Mouse (Mus musculus): ENCODE measurements around the gene Rarb.

Gene Rarb

DNA sequence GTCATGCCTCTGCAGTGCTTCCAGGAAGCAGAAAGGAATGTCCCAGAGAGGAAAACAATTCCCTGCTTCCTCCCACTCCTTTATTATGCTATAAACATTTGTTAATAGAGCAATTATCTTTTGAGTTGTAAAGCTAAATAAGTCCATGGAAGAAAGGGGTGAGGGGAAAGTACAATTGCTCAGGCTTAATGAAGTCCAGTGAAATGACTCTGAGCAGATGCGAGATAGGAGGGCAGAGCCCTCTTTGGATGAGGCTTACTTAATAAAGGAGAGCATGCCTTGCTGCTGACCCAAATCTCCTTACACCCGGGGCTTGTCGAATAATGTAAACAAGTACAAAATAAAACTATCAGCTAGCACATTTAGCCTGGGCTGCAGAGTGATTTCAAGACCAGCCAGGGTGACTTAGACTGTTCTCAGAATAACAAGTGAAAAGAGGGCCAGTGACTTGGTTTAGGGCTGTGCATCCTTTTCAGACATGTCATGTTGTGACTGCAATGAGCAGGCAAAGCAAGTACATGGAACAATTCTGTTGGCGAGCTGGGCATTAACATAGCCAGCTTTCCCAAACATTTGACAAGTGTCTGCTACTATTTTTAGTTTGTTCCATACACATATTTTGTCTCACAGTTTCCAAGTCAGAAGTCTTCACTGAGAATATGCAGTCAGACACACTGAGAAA is 83.5 kb downstream of the Rarb start:
- DNase-seq (ENCODE audit: low read depth, low spot score) = no peak

DNA sequence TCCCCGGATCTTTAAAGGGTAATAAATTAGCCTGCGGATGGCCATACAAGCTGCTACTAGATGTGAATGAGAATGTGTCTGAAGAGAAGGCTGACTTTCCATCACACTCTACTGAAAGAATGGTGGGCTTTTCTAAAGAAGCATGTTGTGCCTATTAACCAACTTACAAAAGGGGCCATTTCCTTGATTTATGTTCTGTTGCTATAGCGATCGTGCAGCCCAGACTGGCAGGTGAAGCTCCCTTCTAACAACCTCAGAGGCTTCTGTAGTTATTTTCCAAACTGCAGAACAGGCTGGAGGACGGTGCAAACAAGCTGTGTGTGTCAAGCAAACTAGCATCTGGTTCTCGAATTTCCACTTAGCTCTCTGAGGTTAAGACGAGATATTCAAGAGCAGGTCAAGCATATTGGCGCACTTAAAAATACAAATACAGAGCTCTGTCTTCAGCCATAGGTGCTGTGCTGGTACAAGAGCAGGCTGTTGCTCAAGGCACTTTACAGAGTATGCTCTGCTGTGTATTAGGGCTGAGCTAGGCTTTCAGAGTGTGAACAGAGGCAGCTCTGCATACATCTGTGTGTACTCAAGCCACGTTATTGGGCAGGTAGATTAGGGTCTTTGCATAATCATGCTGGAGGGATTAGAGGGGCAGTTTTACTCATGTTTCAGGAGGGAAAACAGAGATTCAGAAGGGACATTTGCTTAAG is 85.2 kb downstream of the Rarb start:
- peak; percentile 86 for DNase-seq (ENCODE audit: low read depth, low spot score)

DNA sequence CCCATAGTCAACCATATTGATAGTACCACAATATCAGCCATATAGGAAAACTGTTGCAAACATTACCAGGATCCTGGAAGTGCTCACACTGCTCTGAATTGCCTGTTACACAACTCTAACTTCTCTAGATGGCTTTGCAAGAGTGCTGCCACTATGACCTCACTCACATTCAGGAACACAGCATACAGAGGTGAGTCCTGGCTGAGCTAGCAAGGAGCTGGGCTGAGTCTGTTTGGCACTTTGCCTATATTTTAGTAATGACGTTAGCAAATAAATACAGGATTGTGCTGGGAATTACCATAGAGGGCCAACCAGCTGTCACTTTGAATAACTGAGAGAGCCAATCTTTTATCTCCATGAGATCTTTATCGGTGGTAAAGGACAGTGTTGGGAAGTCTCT is 86.9 kb downstream of the Rarb start:
- DNase-seq (ENCODE audit: low read depth, low spot score) = no peak

DNA sequence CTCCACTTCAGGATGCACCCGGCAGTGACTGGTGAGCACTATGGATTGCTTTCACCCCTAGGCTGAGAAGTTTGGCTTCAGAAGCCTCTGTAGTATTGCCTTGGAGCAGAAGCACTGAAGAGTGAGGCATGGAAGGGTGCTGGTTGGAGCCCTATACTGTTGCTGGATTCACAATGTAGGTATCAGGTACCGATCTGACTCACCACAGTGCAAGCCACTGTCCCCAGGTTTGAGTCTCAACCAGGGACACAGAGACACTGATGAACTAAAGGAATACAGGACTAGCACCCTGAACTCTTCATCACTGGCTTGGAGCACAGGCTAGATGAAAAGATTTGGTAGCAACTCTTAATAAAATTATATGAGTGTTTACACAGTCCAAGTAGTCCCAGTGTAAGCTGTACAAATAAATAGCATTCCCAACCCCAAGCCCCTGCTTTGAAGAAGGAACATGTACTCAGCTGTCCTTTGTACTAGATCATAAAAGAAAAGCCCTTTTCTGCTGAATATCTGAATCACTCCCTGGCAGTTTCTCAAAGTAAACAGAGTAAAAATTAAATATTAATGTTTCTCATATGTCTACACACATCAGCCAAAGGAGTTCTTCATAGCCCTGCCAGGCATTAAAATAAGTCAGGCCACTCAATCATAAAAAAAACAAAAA is 90.6 kb downstream of the Rarb start:
- DNase-seq (ENCODE audit: low read depth, low spot score) = no peak

DNA sequence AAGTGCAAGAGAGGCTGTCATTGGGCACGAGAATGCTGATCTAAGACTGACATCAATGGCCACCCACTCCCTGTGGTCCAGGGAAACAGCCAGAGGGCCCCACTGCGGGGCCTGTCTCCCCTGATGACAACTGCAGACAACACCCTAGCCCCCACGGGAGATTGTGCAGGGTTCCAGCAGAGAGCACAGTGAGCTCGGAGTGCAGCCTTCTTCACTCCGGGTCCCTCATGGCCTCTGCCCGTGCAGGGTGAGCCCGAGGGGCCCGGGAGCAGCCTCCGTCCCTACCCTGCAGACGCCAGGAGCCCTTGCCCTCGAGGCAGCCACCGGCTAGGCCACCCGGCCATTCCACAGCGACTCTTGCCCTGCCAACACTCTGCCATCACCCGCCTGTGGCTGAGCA is 95.0 kb downstream of the Rarb start:
- DNase-seq (ENCODE audit: low read depth, low spot score) = no peak

DNA sequence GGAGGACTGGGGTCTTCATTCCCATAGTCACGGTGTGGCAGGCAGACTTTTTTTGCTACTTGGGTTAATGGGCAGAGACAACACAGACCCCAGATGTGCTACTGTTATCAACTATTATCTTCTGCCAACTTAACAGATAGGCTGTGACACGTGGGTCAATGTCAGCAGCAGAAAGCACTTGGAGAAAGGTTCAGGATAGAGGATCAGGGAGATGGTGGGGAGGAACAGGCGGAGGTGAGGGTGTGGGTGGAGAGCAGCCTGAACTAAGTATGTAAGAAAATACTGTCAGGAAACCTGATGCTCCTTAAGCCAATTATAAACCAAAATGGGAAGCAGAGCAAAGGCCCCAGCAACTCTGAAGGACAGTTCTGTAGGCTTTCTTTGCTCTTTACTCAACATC is 101.1 kb downstream of the Rarb start:
- no peak for DNase-seq (ENCODE audit: low read depth, low spot score)

DNA sequence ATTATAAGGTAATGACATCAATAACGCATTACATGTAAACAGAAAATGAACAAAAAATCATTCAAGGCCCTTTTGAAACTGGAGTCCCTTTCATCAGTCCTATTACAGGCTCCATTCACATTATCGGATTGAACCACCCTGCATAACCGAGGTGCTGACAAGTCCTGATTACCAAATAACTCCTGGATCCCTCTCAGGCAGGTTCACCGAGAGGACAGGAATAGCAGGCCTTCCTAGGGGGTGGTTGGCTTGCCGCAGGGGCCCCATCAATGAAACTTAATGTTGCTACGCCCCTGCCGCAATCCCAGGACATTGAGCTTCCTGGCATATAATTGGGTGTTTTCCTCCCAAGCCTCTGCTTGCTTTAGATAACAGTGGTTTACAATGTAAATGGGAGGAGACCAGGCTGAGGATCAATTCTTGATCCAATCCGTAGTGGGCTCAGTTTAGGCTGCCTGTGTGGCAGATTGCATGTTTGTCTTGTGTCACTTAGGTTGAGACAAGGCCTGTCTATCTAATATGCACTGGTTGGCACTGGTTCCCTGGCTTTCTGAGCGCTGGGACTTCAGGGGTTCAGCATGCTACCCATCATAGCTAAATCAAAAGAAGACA is 104.5 kb downstream of the Rarb start:
- DNase-seq (ENCODE audit: low read depth, low spot score) = no peak

DNA sequence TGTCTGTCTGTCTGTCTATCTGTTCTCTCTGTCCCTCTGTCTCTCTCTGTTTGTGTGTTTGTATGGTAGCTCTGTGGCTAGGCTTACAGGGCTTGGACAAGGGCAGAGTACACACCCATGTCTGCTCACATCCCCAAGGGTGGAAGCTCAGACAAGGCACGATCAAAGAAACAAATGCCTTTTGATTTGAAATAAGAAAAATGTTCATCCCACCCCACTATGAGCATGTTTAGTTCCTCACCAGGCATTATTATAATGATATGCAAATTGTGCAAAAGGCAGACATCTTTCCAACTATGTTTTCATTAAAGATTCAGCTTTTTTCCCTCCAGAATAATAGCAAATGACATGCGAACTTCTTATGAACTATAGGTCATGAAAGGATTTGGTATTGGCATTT is 105.2 kb downstream of the Rarb start:
- no peak for DNase-seq (ENCODE audit: low read depth, low spot score)

DNA sequence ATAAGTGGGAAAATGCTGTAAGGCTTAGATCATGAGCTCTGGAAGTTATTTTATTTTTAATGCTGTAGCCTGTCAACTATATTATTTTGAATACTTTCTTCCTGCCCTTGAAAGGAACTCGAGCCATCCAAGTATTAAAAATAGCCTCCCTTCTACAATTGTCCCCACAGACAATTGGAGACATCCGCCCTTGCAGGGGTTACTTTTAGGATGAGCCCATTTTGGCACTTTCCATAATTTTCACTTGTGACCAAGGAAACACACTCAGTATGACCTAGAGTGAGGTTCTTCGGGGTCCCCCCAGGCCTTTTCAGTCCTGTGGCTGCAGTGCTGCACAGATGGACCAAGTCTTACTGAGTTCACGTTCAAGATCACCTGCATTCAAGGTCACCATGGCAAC is 119.7 kb downstream of the Rarb start:
- DNase-seq (ENCODE audit: low read depth, low spot score) = no peak

DNA sequence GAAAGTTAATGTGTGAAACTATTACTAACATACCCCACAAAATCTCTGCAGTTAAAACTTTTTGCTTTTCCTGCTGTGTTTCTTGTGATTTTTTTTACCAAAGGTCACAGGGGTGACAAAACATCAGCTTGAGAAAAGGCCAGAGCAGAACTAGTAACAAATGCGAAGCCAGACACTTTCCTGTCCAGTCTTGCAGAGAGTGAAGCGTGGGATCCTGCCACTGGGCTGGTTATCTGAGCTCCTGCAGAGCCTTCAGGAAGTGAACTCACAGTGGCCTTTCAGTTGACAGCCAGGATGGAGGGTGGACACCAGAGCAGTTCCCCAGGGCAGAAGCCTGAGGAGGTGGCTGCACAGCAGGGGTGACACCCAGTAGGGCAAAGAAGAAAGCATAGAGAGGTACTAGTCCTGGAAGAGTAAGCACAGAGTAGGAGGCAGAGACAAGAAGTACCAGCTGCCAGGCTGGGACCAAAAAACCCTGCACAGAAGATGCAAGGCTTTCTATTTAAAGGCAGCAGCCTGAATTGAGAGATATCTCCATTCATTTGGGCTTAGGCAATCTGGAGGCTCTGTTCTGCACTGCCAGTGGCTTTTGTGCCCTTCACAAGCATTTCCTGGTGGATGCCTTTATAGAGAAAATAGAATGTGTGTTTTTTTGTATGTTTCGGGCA is 123.4 kb downstream of the Rarb start:
- peak; percentile 24 for DNase-seq (ENCODE audit: low read depth, low spot score)

DNA sequence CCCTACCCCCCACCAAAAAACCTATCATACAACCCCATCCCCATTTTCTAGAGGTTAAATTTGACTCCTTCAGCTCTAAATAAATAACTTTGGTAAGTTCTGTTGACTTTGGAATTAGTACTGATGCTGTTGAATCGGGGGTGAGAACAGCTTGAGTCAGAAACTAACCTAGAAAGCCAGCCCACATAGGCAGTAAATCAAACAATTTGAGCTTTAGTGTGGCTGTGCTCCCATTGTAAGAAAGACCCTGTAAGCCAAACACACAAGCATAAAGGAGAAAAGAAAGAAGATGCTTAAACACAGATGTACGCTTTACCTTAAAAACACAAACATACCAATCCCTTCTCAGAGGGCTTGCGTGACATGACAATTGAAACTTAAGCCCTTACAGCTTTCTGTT is 140.6 kb downstream of the Rarb start:
- DNase-seq (ENCODE audit: low read depth, low spot score) = no peak

DNA sequence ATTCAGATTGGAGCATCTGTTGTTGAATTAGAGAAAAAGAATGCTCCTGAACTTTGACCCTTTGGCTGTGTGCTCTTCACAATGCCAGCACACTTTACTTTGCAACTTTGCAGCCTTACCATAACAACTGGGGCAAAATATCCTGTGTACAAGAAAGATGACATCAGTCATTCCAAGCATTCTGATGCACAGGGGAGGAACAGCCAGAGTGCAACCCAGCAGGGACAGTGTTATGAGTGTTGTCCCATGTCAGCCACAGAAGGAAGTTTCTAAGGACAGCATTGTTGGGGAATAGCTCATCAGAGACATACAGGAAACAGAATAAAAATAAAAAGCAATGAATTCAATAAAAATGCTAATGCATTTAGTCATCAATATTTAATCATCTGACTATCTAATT is 141.9 kb downstream of the Rarb start:
- no peak for DNase-seq (ENCODE audit: low read depth, low spot score)

DNA sequence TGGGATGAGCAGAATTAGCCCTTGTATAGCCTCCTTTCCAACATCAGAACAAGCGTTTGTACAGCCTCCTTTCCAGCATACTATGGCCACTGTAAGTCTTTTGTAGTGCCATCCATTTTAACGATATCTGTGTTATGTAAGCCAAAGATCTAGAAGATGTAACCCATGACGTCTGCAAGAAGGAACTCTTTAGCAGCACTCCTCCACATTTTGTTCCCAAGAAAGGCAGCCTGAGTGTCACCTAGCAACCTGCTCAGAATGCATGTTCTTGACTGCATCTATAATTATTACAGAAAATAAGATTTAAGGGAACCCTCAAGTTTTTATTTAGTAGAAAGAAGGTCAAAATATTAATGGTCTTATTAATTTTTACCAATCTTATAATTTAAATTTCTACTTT is 148.4 kb downstream of the Rarb start:
- no peak for DNase-seq (ENCODE audit: low read depth, low spot score)

DNA sequence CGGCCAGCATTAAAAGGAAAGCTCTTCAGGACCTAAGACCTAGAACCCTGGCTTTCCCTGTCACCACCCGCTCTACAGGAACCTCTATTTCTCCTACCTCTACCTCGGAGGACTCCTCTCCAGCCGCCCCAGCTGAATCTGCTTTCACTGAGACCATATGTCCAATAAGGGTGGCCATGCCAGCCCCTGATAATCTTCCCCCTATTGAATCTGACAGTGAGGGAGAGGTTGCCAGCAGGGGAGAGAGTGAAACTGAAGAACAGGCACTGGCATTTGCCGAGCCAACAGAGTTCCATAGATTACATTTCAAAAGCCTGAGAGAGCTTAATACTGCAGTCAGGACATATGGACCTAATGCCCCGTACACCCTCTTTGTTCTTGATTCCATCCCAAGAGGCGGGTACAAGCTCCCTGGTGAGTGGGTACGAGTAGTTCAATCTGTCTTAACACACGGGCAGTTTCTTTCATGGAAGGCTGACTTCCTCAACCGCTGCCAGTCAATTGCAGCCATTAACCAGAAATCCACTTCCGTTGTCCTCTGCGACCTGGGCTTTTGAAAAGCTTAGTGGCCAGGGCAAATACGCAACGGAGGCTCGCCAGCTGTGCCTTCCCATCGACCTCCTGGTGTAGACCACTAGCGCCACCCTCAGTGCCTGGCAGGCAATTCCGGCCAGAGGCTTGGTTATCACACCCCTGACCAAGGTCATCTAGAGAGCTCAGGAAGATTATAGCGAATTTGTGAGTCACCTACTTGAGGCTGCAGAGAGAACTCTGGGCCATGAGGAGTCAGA is 179.6 kb downstream of the Rarb start:
- DNase-seq (ENCODE audit: low read depth, low spot score) = no peak

DNA sequence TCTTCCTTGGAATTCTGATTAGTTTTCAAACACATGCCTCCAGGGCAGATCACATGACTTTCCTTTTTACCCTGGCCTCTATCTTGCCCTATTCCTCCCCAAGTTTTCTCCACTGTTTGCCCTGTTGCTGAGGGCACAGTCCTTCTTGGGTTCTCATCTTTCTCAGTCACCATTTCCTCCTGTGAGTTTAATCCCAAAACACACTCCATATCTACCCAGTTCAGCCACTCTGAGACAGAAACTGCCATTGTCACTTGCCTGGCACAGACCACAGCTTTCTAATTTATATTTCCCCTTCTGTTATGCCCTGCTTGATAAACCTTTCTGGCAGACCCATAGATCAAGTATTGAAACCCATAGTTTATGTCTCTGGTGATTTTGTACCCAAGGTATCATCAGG is 205.0 kb downstream of the Rarb start:
- DNase-seq (ENCODE audit: low read depth, low spot score) = no peak

DNA sequence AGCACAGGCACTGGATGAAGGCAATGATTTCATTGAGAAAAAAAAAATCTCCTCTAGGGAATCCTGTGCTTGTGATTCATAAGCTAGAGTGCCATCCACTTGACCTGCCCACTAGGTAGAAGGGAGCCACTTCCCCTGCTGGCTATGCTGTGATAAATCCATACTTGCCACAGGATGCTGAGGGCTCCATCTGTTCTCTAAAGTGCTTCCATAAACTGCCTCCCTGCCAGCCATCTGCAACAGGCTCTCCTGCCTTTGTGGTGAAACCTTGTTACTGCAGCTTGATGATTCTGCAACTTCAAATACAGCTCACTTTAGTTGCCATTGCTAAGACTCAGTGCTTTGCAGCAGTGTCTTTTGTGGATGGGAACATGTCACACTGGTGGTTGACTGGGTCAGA is 213.5 kb downstream of the Rarb start:
- peak; percentile 65 for DNase-seq (ENCODE audit: low read depth, low spot score)

DNA sequence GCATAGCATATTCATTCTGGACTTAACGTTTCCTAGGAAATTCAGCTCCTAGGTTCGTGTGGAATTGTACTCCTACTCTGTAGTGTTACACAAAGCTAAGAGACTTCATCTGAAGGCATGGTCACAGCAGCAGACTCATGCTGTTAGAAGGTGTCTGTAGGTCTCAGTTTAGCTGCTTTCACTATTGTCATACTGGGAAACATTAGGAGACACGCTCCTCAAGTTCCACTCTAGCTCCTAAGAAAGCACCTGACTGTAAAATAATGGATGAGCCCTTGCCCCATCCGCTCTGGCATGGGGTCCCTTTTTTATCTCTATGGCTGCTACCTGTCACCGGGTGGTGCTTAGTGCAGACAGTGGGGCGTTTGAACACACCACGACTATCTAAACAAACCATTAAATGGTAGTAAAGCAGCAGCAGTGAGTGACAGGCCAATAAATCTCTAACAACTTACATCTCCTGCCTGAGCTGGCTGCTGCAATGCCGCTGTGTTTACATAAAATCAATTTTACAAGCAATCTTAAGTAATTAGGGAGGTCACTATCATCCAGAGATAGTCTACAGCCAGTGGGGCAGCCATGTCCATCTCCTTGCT is 214.4 kb downstream of the Rarb start:
- DNase-seq (ENCODE audit: low read depth, low spot score) = peak; percentile 34

DNA sequence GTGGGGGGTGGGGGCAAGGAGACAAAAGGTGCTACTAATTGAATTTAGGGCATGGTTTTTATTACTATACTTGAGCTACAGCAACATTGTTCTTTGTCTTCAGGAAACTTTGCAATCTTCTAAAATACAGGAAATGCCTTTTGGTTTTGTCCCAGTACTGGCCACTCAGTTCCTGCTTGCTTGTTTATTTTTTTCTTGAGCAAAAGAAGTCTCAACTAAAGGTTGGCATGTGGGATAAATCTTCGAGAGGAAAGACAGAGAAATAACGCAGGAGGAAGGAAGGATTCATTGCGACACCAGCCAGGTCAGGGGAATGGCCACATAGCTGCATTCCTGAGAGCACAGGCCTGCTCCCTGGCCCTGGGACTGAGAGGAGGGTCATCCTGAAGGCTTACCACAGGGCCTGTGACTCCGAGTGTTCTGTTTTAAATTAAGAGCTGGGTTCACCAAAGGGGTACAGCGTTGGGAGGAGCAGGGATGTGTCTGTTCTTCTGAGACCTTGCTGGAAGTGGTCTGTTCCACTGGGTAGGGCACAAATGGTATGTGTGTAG is 215.8 kb downstream of the Rarb start:
- DNase-seq (ENCODE audit: low read depth, low spot score) = peak; percentile 61

DNA sequence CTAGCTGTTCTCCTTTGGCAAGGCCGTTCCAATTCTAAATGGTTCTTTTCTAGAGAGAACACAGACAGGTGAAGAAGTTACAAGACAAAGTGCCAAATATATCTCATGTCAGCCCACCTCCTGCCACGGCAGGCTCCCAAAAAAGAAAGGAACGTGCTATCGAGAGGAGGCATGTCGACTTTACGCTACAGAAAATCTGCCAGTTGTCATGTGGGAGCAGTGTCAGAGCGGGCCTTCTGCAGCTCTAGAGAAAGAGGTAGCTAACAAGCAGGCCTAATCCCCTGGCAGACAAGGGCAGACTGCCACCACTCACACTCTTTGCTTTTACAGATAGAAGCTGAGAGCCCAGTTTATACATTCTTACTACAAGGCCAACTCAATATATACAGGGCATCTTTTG is 219.7 kb downstream of the Rarb start:
- DNase-seq (ENCODE audit: low read depth, low spot score) = no peak

DNA sequence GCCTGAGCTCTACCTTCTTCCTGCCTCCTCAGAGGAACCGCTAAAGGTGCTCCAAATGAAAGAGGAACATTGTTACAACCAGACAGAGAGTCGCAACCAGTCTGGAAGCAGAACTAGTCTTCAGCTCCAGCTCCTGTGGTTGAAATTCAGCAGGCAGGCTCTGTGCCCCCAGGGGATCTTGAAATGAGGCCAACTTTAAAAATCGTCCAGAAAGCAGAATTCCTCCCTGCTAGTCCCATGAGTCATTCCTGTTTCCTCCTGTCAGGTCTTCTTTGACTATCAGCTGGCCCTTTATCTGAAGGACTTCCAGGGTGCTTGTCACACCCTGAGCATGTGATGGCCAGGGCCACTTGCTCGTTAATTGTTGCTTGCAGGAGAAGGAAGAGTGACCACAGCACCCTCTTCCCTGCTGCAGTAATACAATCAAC is 220.9 kb downstream of the Rarb start:
- DNase-seq (ENCODE audit: low read depth, low spot score) = peak; percentile 56

DNA sequence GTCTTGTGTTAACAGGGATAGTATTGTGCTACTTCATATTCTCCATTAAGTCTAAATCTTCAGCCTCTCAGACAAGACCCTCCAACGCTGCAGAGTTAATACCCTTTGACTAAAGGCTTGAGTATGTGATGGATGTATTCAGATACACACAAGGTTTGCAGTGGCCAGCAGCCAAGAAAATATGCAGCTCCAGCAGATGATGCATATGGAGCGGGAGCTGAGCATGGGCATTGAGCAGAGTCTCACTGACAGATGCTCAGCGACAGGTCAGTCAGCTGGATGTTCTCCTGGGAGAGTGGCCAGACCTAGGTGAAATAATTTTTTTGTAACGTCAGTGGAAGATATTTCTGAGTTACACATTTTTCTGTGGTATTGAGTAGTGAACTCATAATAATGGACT is 229.8 kb downstream of the Rarb start:
- no peak for DNase-seq (ENCODE audit: low read depth, low spot score)

Measured in mesoderm, embryonic 11.5 days (tissue).